Comparison of ENCODE assay signal across 24 mouse cellular contexts in genomic region chr15:78849485-78849884, GRCm38 (mm10). TPM values are rescaled to one million over a fixed set of nuclear protein-coding genes. Genes with fewer than 3 reads are reported as not detected.
DNase-seq lines count a peak whose midpoint lies in the region; ATAC-seq and TF ChIP-seq lines count a peak whose summit lies in the region.
"Had no signal": no experiment of that assay in that cellular context is flagged by ENCODE, and none has a peak within 500 bp of the region (broad histone marks: within the 10 kb centered on the region; RNA-seq: fewer than 3 reads in every experiment).

No protein-coding gene starts in this region.

- ATAC-seq in heart, embryonic 11.5 days (replicated peaks; ENCODE audit: insufficient number of reproducible peaks, low FRiP score, low TSS enrichment): no peak
- ATAC-seq in lung, embryonic 14.5 days (ENCODE audit: insufficient read depth): no peak
- no peak for ATAC-seq in intestine, embryonic 15.5 days
- no peak for ATAC-seq in stomach, postnatal 0 days (ENCODE audit: low FRiP score, low TSS enrichment)
- ATAC-seq: forebrain, embryonic 15.5 days; midbrain, embryonic 16.5 days had no signal

- peaks cover 26% of the 10 kb centered on the region for H3K4me1 ChIP-seq in heart, adult 2 months (ENCODE audit: control insufficient read depth, insufficient read depth, low read length)
- H3K4me1 ChIP-seq in heart, embryonic 11.5 days (ENCODE audit: control insufficient read depth, insufficient read depth, low read length): peaks cover 46% of the 10 kb centered on the region
- peaks cover 21% of the 10 kb centered on the region for H3K4me1 ChIP-seq in lung, embryonic 14.5 days (ENCODE audit: insufficient read depth)
- peaks cover 64% of the 10 kb centered on the region for H3K4me1 ChIP-seq in intestine, embryonic 15.5 days (replicated peaks)
- peaks cover 11% of the 10 kb centered on the region; the same call in 1 of the 2 replicates for H3K4me1 ChIP-seq in stomach, postnatal 0 days (replicated peaks; ENCODE audit: control insufficient read depth, insufficient read depth)

- TF ChIP-seq POLR2A in heart, adult 2 months (IDR thresholded peaks at IDR 0.05; ENCODE audit: insufficient read depth, low read depth, low read length): no peak

- H3K27me3 ChIP-seq in heart, adult 2 months (ENCODE audit: control insufficient read depth, insufficient read depth, low read length): no peaks in the 10 kb centered on the region
- H3K27me3 ChIP-seq in heart, embryonic 11.5 days (ENCODE audit: control insufficient read depth, insufficient read depth, low read length): 0 out of 2 replicates have a peak, but pooled peaks cover 2% of the 10 kb centered on the region
- H3K27me3 ChIP-seq in lung, embryonic 14.5 days (ENCODE audit: insufficient read depth, low read length): no peaks in the 10 kb centered on the region
- H3K27me3 ChIP-seq in intestine, embryonic 15.5 days (replicated peaks): no peaks in the 10 kb centered on the region
- no peaks in the 10 kb centered on the region for H3K27me3 ChIP-seq in stomach, postnatal 0 days (ENCODE audit: control insufficient read depth, insufficient read depth, low read length)

- no peak overlapping the region; the same call in 1 of the 2 replicates for H3K27ac ChIP-seq in heart, adult 2 months
- no peak overlapping the region for H3K27ac ChIP-seq in heart, embryonic 11.5 days (ENCODE audit: low read depth, low read length)
- H3K27ac ChIP-seq in lung, embryonic 14.5 days (ENCODE audit: low read depth): peak overlapping the region; percentile 84
- peak overlapping the region; percentile 84 for H3K27ac ChIP-seq in intestine, embryonic 15.5 days
- peak overlapping the region; percentile 89 for H3K27ac ChIP-seq in stomach, postnatal 0 days (replicated peaks)
- H3K27ac ChIP-seq: forebrain, embryonic 15.5 days; hindbrain, embryonic 15.5 days; limb, embryonic 13.5 days; liver, embryonic 15.5 days; macrophage had no signal

- peak in 1 of 2 experiments; percentile 33 for DNase-seq in heart, adult 2 months
- peak; percentile 1 for DNase-seq in lung, embryonic 14.5 days
- no peak for DNase-seq in lung, postnatal 10 days
- no peak for DNase-seq in stomach, postnatal 0 days (ENCODE audit: low spot score)
- no peak for DNase-seq in spleen, postnatal 36 days (ENCODE audit: low spot score in 2 of 2)
- DNase-seq: adrenal gland, postnatal 25 days; kidney, adult 8-10 months; spleen, adult 18-20 months; thymus, postnatal 36 days had no signal

- peaks cover 8% of the 10 kb centered on the region for H3K79me2 ChIP-seq in heart, adult 2 months (replicated peaks; ENCODE audit: control insufficient read depth, insufficient read depth, low read length)

- H3K4me3 ChIP-seq in heart, adult 2 months: no peak overlapping the region
- no peak overlapping the region for H3K4me3 ChIP-seq in heart, embryonic 11.5 days (ENCODE audit: low read depth, low read length)
- H3K4me3 ChIP-seq in lung, embryonic 14.5 days (ENCODE audit: low read depth, low read length): no peak overlapping the region
- H3K4me3 ChIP-seq in intestine, embryonic 15.5 days (replicated peaks): no peak overlapping the region
- no peak overlapping the region for H3K4me3 ChIP-seq in stomach, postnatal 0 days (ENCODE audit: low read depth, low read length)
- H3K4me3 ChIP-seq: erythroblast, embryonic 14.5 days; forebrain, embryonic 15.5 days; hindbrain, embryonic 15.5 days; limb, embryonic 13.5 days; liver, embryonic 15.5 days had no signal

- TF ChIP-seq EP300 in heart, adult 2 months (IDR thresholded peaks at IDR 0.05; ENCODE audit: insufficient read depth, low read depth, low read length): 0 out of 2 replicates have a peak, but pooled peaks have one; percentile 5
- TF ChIP-seq EP300 in stomach, postnatal 0 days (optimal IDR thresholded peaks at IDR 0.05): no peak

- intact Hi-C loops in heart, adult 2 months (cut with DNase I): loop anchor here (1.0 kb wide), 1 partner anchor 21 kb away; no protein-coding TSS in a partner anchor

- 84% methylated on average over 12 of the region's 12 CpGs for WGBS in heart, adult 2 months
- 81% methylated on average over 12 of the region's 12 CpGs for WGBS in heart, embryonic 11.5 days (ENCODE audit: insufficient replicate concordance)
- 67% methylated on average over 12 of the region's 12 CpGs for WGBS in lung, embryonic 14.5 days
- WGBS in intestine, embryonic 15.5 days: 79% methylated on average over 12 of the region's 12 CpGs
- WGBS in stomach, postnatal 0 days: 68% methylated on average over 12 of the region's 12 CpGs

- H3K36me3 ChIP-seq in heart, adult 2 months (ENCODE audit: control insufficient read depth, insufficient read depth, low read length): peaks cover 20% of the 10 kb centered on the region
- H3K36me3 ChIP-seq in heart, embryonic 11.5 days (ENCODE audit: control insufficient read depth, insufficient read depth, low read length): no peaks in the 10 kb centered on the region; the same call in 1 of the 2 replicates
- peaks cover 51% of the 10 kb centered on the region for H3K36me3 ChIP-seq in lung, embryonic 14.5 days (ENCODE audit: insufficient read depth)
- H3K36me3 ChIP-seq in intestine, embryonic 15.5 days: peaks cover 18% of the 10 kb centered on the region
- peaks cover 9% of the 10 kb centered on the region; the same call in 1 of the 2 replicates for H3K36me3 ChIP-seq in stomach, postnatal 0 days (ENCODE audit: control insufficient read depth, insufficient read depth, low read length)
- H3K36me3 ChIP-seq: forebrain, embryonic 15.5 days; hindbrain, embryonic 15.5 days had no signal

- H3K4me2 ChIP-seq in heart, embryonic 11.5 days: no peak overlapping the region
- H3K4me2 ChIP-seq in lung, embryonic 14.5 days: no peak overlapping the region
- no peak overlapping the region for H3K4me2 ChIP-seq in intestine, embryonic 15.5 days (replicated peaks)
- no peak overlapping the region for H3K4me2 ChIP-seq in stomach, postnatal 0 days (replicated peaks; ENCODE audit: low read depth)
- H3K4me2 ChIP-seq: forebrain, embryonic 15.5 days; hindbrain, embryonic 15.5 days; limb, embryonic 13.5 days; liver, embryonic 15.5 days had no signal

- no peak for TF ChIP-seq CTCF in heart, adult 2 months (IDR thresholded peaks at IDR 0.05)
- TF ChIP-seq CTCF in lung, embryonic 14.5 days (IDR thresholded peaks at IDR 0.05; ENCODE audit: low read depth): no peak
- TF ChIP-seq CTCF in stomach, postnatal 0 days (IDR thresholded peaks at IDR 0.05; ENCODE audit: low read depth): no peak

- H3K9ac ChIP-seq in heart, adult 2 months (ENCODE audit: low read depth, low read length): no peak overlapping the region
- no peak overlapping the region for H3K9ac ChIP-seq in heart, embryonic 11.5 days (ENCODE audit: low read depth, low read length)
- H3K9ac ChIP-seq in lung, embryonic 14.5 days: no peak overlapping the region
- 0 out of 2 replicates have a peak overlapping the region, but pooled peaks have one; percentile 10 for H3K9ac ChIP-seq in intestine, embryonic 15.5 days
- H3K9ac ChIP-seq in stomach, postnatal 0 days (ENCODE audit: low read length): peak overlapping the region; percentile 31; the same call in 1 of the 2 replicates
- H3K9ac ChIP-seq: forebrain, embryonic 15.5 days; hindbrain, embryonic 15.5 days; limb, embryonic 13.5 days; liver, embryonic 15.5 days had no signal

- no peaks in the 10 kb centered on the region for H3K9me3 ChIP-seq in heart, embryonic 11.5 days (replicated peaks; ENCODE audit: control insufficient read depth, low read length)
- H3K9me3 ChIP-seq in lung, embryonic 14.5 days (ENCODE audit: low read depth, low read length): no peaks in the 10 kb centered on the region
- no peaks in the 10 kb centered on the region for H3K9me3 ChIP-seq in intestine, embryonic 15.5 days
- no peaks in the 10 kb centered on the region for H3K9me3 ChIP-seq in stomach, postnatal 0 days (ENCODE audit: control insufficient read depth, low read length)
- H3K9me3 ChIP-seq: forebrain, embryonic 15.5 days; hindbrain, embryonic 15.5 days; limb, embryonic 13.5 days; liver, embryonic 15.5 days had no signal

RNA-seq across cellular contexts. Expression of gene Lgals2, which starts 5.8 kb away (rescaled TPM):
- not detected for total RNA-seq in heart, adult 2 months (2021)
- polyA plus RNA-seq in heart, adult 2 months (2012; rRNA removed): 0.59 and 1.5 TPM in 2 replicates
- polyA plus RNA-seq in heart, embryonic 11.5 days (2014; fragmentation: Nextera tagmentation; extraction: Ambion mirVana): 0.49 TPM in 1 of 2 replicates, not detected in the other
- 0.34 TPM in 1 of 2 replicates, not detected in the other for polyA plus RNA-seq in lung, embryonic 14.5 days (2014; fragmentation: Nextera tagmentation; extraction: Ambion mirVana)
- polyA plus RNA-seq in intestine, embryonic 15.5 days (2015; fragmentation: Nextera tagmentation; extraction: Ambion mirVana): 1,110 and 1,149 TPM in 2 replicates
- polyA plus RNA-seq in stomach, postnatal 0 days (2015; fragmentation: Nextera tagmentation; extraction: Ambion mirVana): 39.4 and 39.5 TPM in 2 replicates
- total RNA-seq: adrenal gland, postnatal 25 days; gastrocnemius, adult 18-20 months; layer of hippocampus, adult 18-20 months; left cerebral cortex, adult 18-20 months had no signal
- polyA plus RNA-seq: embryonic facial prominence, embryonic 11.5 days; erythroblast, embryonic 14.5 days; forebrain, embryonic 15.5 days; hindbrain, embryonic 15.5 days; macrophage; midbrain, embryonic 16.5 days had no signal

RNA-seq across cellular contexts. Expression of gene Cdc42ep1, which starts 7.1 kb away (rescaled TPM):
- total RNA-seq in heart, adult 2 months (2021): 10 to 100 TPM; 30.8 to 37.1 TPM
- polyA plus RNA-seq in heart, adult 2 months (2012; rRNA removed): 62.3 and 71.8 TPM in 2 replicates
- polyA plus RNA-seq in heart, embryonic 11.5 days (2014; fragmentation: Nextera tagmentation; extraction: Ambion mirVana): 24.1 and 29.7 TPM in 2 replicates
- polyA plus RNA-seq in lung, embryonic 14.5 days (2014; fragmentation: Nextera tagmentation; extraction: Ambion mirVana): 93.2 and 101 TPM in 2 replicates
- 44.0 and 47.5 TPM in 2 replicates for polyA plus RNA-seq in intestine, embryonic 15.5 days (2015; fragmentation: Nextera tagmentation; extraction: Ambion mirVana)
- 37.7 and 45.4 TPM in 2 replicates for polyA plus RNA-seq in stomach, postnatal 0 days (2015; fragmentation: Nextera tagmentation; extraction: Ambion mirVana)
- polyA plus RNA-seq: macrophage had no signal

RNA-seq across cellular contexts. Expression of gene Gga1, which starts 27.5 kb away (rescaled TPM):
- 10 to 100 TPM; 42.2 to 44.4 TPM for total RNA-seq in heart, adult 2 months (2021)
- 44.7 and 52.7 TPM in 2 replicates for polyA plus RNA-seq in heart, adult 2 months (2012; rRNA removed)
- polyA plus RNA-seq in heart, embryonic 11.5 days (2014; fragmentation: Nextera tagmentation; extraction: Ambion mirVana): 29.3 and 31.7 TPM in 2 replicates
- 50.9 and 57.0 TPM in 2 replicates for polyA plus RNA-seq in lung, embryonic 14.5 days (2014; fragmentation: Nextera tagmentation; extraction: Ambion mirVana)
- 47.6 and 51.7 TPM in 2 replicates for polyA plus RNA-seq in intestine, embryonic 15.5 days (2015; fragmentation: Nextera tagmentation; extraction: Ambion mirVana)
- polyA plus RNA-seq in stomach, postnatal 0 days (2015; fragmentation: Nextera tagmentation; extraction: Ambion mirVana): 35.6 and 39.3 TPM in 2 replicates

RNA-seq across cellular contexts. Expression of gene Card10, which starts 46.6 kb away (rescaled TPM):
- 10 to 100 TPM; 15.0 to 17.0 TPM for total RNA-seq in heart, adult 2 months (2021)
- polyA plus RNA-seq in heart, adult 2 months (2012; rRNA removed): 22.3 and 28.5 TPM in 2 replicates
- polyA plus RNA-seq in heart, embryonic 11.5 days (2014; fragmentation: Nextera tagmentation; extraction: Ambion mirVana): 3.7 and 4.2 TPM in 2 replicates
- 7.8 and 8.5 TPM in 2 replicates for polyA plus RNA-seq in lung, embryonic 14.5 days (2014; fragmentation: Nextera tagmentation; extraction: Ambion mirVana)
- 6.9 and 7.3 TPM in 2 replicates for polyA plus RNA-seq in intestine, embryonic 15.5 days (2015; fragmentation: Nextera tagmentation; extraction: Ambion mirVana)
- 2.4 and 2.8 TPM in 2 replicates for polyA plus RNA-seq in stomach, postnatal 0 days (2015; fragmentation: Nextera tagmentation; extraction: Ambion mirVana)
- polyA plus RNA-seq: macrophage had no signal

RNA-seq across cellular contexts. Expression of gene Gm49510, which starts 50.0 kb away (rescaled TPM):
- total RNA-seq in heart, adult 2 months (2021): not detected
- polyA plus RNA-seq in heart, adult 2 months (2012; rRNA removed): 0.04 TPM in 1 of 2 replicates, not detected in the other
- polyA plus RNA-seq in heart, embryonic 11.5 days (2014; fragmentation: Nextera tagmentation; extraction: Ambion mirVana): 0.23 and 0.47 TPM in 2 replicates
- polyA plus RNA-seq in lung, embryonic 14.5 days (2014; fragmentation: Nextera tagmentation; extraction: Ambion mirVana): 0.18 and 0.70 TPM in 2 replicates
- 0.23 and 0.42 TPM in 2 replicates for polyA plus RNA-seq in intestine, embryonic 15.5 days (2015; fragmentation: Nextera tagmentation; extraction: Ambion mirVana)
- 0.27 and 0.28 TPM in 2 replicates for polyA plus RNA-seq in stomach, postnatal 0 days (2015; fragmentation: Nextera tagmentation; extraction: Ambion mirVana)
- total RNA-seq: adrenal gland, postnatal 25 days; gastrocnemius, adult 18-20 months had no signal
- polyA plus RNA-seq: forebrain, embryonic 15.5 days; gonadal fat pad, adult 2 months; hindbrain, embryonic 15.5 days; macrophage; midbrain, embryonic 16.5 days; testis, adult 2 months had no signal

Comparison
In these comparisons a context has a peak if more than half of its experiments do, and no peak if none do; other contexts are left out.
1. H3K27ac ChIP-seq: peak in lung, embryonic 14.5 days (single experiment), intestine, embryonic 15.5 days (single experiment) and stomach, postnatal 0 days (single experiment); none in heart, adult 2 months (single experiment) and heart, embryonic 11.5 days (single experiment).
2. H3K9ac ChIP-seq: peak in intestine, embryonic 15.5 days (single experiment) and stomach, postnatal 0 days (single experiment); none in heart, adult 2 months (single experiment), heart, embryonic 11.5 days (single experiment) and lung, embryonic 14.5 days (single experiment).
3. RNA of gene Lgals2, which starts 5.8 kb away (polyA plus RNA-seq): 1,110 to 1,149 TPM in intestine, embryonic 15.5 days; 39.4 to 39.5 TPM in stomach, postnatal 0 days, 0.59 to 1.5 TPM in heart, adult 2 months, 0.49 TPM in heart, embryonic 11.5 days and 0.34 TPM in lung, embryonic 14.5 days; every median in the first group is over 10 times any median in the second.